Mouse (Mus musculus) E14TG2a.4 (cell line): ENCODE results near the gene Ntn4.

Source experiments
- H3K27me3 ChIP-seq: 2 replicates; pipeline ENCODE4 v1.6.1; 2014; ENCODE audit warnings: low read length, control low read depth; ENCODE audit not compliant: insufficient read depth
- H3K36me3 ChIP-seq: 2 replicates; pipeline ENCODE4 v1.6.1; 2014; ENCODE audit warnings: low read length, control low read depth; ENCODE audit not compliant: insufficient read depth
- H3K4me1 ChIP-seq: replicated peaks from 2 replicates; pipeline ENCODE4 v1.6.1; 2014; ENCODE audit warnings: low read depth, low read length, control low read depth
- H3K4me3 ChIP-seq: replicated peaks from 2 replicates; pipeline ENCODE4 v1.5.1; 2014; ENCODE audit warnings: mild to moderate bottlenecking, low read length
- H3K9me3 ChIP-seq: 2 replicates; pipeline ENCODE4 v1.6.1; 2014; ENCODE audit warnings: low read length, control low read depth
- CTCF ChIP-seq: conservative IDR thresholded peaks from 2 replicates; pipeline ENCODE4 v1.5.1; 2014; ENCODE audit warnings: low read length
- NANOG ChIP-seq: IDR thresholded peaks from 2 replicates; pipeline ENCODE4 v1.6.1; 2014; ENCODE audit warnings: borderline replicate concordance, low read length, mixed read lengths
- POU5F1 ChIP-seq: IDR thresholded peaks from 2 replicates; pipeline ENCODE4 v1.6.1; 2014; ENCODE audit warnings: low read length, borderline replicate concordance

Gene Ntn4

DNA sequence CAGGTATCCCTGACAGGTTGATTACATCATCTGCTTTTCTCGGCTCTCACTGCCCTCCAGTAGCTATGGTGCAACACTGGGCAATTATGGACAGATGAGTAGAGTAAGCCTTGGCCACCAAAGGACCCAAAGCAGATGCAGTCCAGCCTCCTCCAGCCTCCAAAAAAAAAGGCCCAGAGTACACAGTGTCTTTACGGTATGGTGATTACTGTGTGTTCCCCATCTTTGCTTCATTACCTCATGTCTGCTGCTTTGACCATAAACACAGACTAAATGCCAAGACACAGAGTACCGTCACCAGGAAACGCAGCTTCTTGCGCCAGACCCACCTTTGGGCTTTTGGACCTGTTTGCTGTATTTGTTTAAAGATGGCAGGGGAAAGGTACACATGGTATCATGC is 125.7 kb downstream of the Ntn4 start:
- Histone ChIP-seq H3K4me1 (no peaks in the 10 kb centered on the region; the same call in 1 of the 2 replicates), H3K4me3 (no peak overlapping the region)

GRCm38 (mm10) chr10:93767245-93767644 is 126.8 kb downstream of the Ntn4 start:
- Histone ChIP-seq H3K36me3 (no peaks in the 10 kb centered on the region), H3K4me1 (no peaks in the 10 kb centered on the region; the same call in 1 of the 2 replicates), H3K27me3 (no peaks in the 10 kb centered on the region), H3K4me3 (no peak overlapping the region), H3K9me3 (no peaks in the 10 kb centered on the region)
- TF ChIP-seq CTCF (no peak), NANOG (no peak), POU5F1 (no peak)

More for the DNA sequence above, 125.7 kb downstream of the Ntn4 start:
- Histone ChIP-seq H3K27me3 (no peaks in the 10 kb centered on the region), H3K9me3 (no peaks in the 10 kb centered on the region), H3K36me3 (no peaks in the 10 kb centered on the region)
- TF ChIP-seq POU5F1 (no peak), NANOG (no peak), CTCF (no peak)

- Histone ChIP-seq H3K9me3 (no peaks in the 10 kb centered on the region), H3K4me1 (no peaks in the 10 kb centered on the region; the same call in 1 of the 2 replicates), H3K27me3 (no peaks in the 10 kb centered on the region), H3K36me3 (no peaks in the 10 kb centered on the region), H3K4me3 (no peak overlapping the region)
- no peak for TF ChIP-seq CTCF
- TF ChIP-seq NANOG: no peak
- TF ChIP-seq POU5F1: no peak
These were observed 127.7 kb downstream of the Ntn4 start for GRCm38 (mm10) chr10:93768222-93768621.

DNA sequence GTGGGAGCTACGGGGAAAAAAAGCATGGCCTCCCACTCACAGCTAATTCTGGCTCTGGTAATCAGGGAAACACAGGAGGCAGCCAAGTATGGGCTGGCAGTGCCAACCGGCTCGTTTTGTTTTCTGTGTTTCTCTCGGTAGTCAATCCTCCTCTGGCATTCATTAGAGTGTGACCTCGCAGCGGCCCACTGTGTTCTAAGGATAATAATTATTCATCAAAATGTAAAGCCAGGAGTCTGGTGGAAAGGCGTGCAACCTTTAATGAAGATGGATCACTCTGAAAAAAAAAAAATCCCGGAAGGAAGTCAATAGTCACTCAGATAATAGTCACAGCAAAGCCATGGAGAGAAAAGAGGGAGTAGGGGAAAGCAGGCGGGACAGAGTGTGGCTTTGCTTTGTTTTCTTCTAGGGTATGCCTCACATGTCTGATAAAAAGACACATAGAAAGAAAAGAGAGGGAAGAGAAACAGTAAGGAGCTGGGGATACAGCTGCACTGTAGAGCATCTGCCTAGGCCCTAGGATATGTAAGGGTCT is 131.5 kb downstream of the Ntn4 start:
- Histone ChIP-seq H3K4me3 (no peak overlapping the region), H3K36me3 (no peaks in the 10 kb centered on the region), H3K27me3 (no peaks in the 10 kb centered on the region), H3K4me1 (0 out of 2 replicates have a peak, but pooled peaks cover 1% of the 10 kb centered on the region), H3K9me3 (no peaks in the 10 kb centered on the region)
- no peak for TF ChIP-seq CTCF
- TF ChIP-seq NANOG: no peak
- no peak for TF ChIP-seq POU5F1

- Histone ChIP-seq H3K36me3 (no peaks in the 10 kb centered on the region), H3K9me3 (no peaks in the 10 kb centered on the region), H3K4me3 (no peak overlapping the region), H3K27me3 (no peaks in the 10 kb centered on the region), H3K4me1 (0 out of 2 replicates have a peak, but pooled peaks cover 5% of the 10 kb centered on the region)
- TF ChIP-seq CTCF: no peak
These were observed 132.0 kb downstream of the Ntn4 start for GRCm38 (mm10) chr10:93772492-93772891.

DNA sequence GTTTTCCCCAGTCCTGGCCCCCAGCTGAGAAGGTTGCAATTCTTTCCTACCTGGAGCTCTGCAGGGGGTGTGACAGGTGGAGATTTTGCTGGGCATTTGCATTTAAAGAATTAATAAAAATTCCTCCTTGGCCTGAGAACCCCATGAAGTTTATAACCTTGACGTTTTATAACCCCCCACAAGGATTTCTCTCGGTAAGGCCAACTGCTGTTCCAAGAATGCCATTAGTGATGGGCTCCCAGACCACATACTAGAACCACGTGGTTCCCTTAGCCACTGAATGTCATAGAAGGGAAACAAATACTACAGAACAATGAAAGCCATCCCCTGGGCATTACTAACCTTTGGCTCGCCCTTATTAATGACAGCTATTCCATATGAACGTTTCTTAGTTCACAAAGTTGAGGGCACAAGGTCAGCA is 136.3 kb downstream of the Ntn4 start:
- H3K4me1 ChIP-seq: 0 out of 2 replicates have a peak, but pooled peaks cover 5% of the 10 kb centered on the region
- no peaks in the 10 kb centered on the region for H3K36me3 ChIP-seq
- no peaks in the 10 kb centered on the region for H3K27me3 ChIP-seq
- TF ChIP-seq NANOG (no peak), CTCF (no peak), POU5F1 (no peak)
- H3K4me3 ChIP-seq: no peak overlapping the region
- no peaks in the 10 kb centered on the region for H3K9me3 ChIP-seq

DNA sequence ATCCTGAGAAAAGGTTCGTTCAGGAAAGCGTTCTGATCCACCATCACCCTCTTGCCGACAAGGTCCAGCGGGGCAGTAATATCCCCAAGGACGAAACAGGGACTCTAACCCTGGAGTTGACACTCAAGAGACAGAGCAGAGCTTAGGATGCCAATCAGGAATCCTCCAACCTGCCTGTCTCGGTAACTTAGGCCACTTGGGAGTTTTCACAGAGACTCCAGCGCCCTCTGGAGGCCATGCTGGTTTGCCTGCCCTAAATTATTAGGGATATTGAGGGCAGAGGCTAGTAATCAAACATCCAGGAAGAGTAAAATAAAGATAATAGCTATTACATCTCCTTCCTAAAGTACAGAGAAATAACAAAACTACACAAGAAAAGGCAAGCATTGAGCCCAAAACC is 136.9 kb downstream of the Ntn4 start:
- Histone ChIP-seq H3K36me3 (no peaks in the 10 kb centered on the region), H3K27me3 (no peaks in the 10 kb centered on the region), H3K4me3 (no peak overlapping the region), H3K4me1 (0 out of 2 replicates have a peak, but pooled peaks cover 5% of the 10 kb centered on the region), H3K9me3 (no peaks in the 10 kb centered on the region)
- TF ChIP-seq CTCF (peak; percentile 56), POU5F1 (no peak)

- no peaks in the 10 kb centered on the region for H3K9me3 ChIP-seq
- H3K4me3 ChIP-seq: no peak overlapping the region
- H3K36me3 ChIP-seq: no peaks in the 10 kb centered on the region
- H3K27me3 ChIP-seq: no peaks in the 10 kb centered on the region
- TF ChIP-seq POU5F1 (no peak), NANOG (no peak), CTCF (no peak)
- peaks cover 8% of the 10 kb centered on the region; the same call in 1 of the 2 replicates for H3K4me1 ChIP-seq
These were observed 142.9 kb downstream of the Ntn4 start for GRCm38 (mm10) chr10:93783216-93784013.
